8 mouse cellular contexts compared by ENCODE assay signal in genomic region chr6:145733911-145734310, GRCm38 (mm10).
"Had no signal": no experiment of that assay in that cellular context is flagged by ENCODE, and none has a peak within 500 bp of the region (broad histone marks: within the 10 kb centered on the region; RNA-seq: fewer than 3 reads in every experiment).

No protein-coding gene starts in this region.

- H3K9ac ChIP-seq: limb, embryonic 15.5 days; liver, embryonic 12.5 days; lung, embryonic 14.5 days; neural tube, embryonic 12.5 days had no signal

- H3K9me3 ChIP-seq: limb, embryonic 15.5 days; liver, embryonic 12.5 days; midbrain, embryonic 10.5 days; neural tube, embryonic 12.5 days had no signal

- H3K27ac ChIP-seq: limb, embryonic 15.5 days; liver, embryonic 12.5 days; midbrain, embryonic 10.5 days; neural tube, embryonic 12.5 days had no signal

- H3K36me3 ChIP-seq: limb, embryonic 15.5 days; liver, embryonic 12.5 days; midbrain, embryonic 10.5 days; neural tube, embryonic 12.5 days had no signal

- H3K27me3 ChIP-seq: limb, embryonic 15.5 days; liver, embryonic 12.5 days; neural tube, embryonic 12.5 days had no signal

- DNase-seq: kidney, postnatal 10 days; midbrain, embryonic 14.5 days; right cerebral cortex, postnatal 14 days had no signal

- H3K4me2 ChIP-seq: limb, embryonic 15.5 days; liver, embryonic 12.5 days; lung, embryonic 14.5 days; neural tube, embryonic 12.5 days had no signal

- H3K4me3 ChIP-seq: limb, embryonic 15.5 days; liver, embryonic 12.5 days; midbrain, embryonic 10.5 days; neural tube, embryonic 12.5 days had no signal

- H3K4me1 ChIP-seq: liver, embryonic 12.5 days; neural tube, embryonic 12.5 days had no signal
